Mouse (Mus musculus): ENCODE data around the gene Tnip1.

GRCm38 (mm10) chr11:54917461-54917860 is 45.3 kb downstream of the Tnip1 start:
- TF ChIP-seq POLR2A (IDR thresholded peaks at IDR 0.05; ENCODE audit: control insufficient read depth, extremely low read depth, insufficient read depth, low read length, poor library complexity), result no peak
- no peak for TF ChIP-seq CTCF (IDR thresholded peaks at IDR 0.05; ENCODE audit: borderline replicate concordance, control insufficient read depth, extremely low read depth, insufficient read depth, low read length, poor library complexity)
